Mouse (Mus musculus): Measurements from ENCODE around the gene Nfkbie.

The Nfkbie gene

DNA sequence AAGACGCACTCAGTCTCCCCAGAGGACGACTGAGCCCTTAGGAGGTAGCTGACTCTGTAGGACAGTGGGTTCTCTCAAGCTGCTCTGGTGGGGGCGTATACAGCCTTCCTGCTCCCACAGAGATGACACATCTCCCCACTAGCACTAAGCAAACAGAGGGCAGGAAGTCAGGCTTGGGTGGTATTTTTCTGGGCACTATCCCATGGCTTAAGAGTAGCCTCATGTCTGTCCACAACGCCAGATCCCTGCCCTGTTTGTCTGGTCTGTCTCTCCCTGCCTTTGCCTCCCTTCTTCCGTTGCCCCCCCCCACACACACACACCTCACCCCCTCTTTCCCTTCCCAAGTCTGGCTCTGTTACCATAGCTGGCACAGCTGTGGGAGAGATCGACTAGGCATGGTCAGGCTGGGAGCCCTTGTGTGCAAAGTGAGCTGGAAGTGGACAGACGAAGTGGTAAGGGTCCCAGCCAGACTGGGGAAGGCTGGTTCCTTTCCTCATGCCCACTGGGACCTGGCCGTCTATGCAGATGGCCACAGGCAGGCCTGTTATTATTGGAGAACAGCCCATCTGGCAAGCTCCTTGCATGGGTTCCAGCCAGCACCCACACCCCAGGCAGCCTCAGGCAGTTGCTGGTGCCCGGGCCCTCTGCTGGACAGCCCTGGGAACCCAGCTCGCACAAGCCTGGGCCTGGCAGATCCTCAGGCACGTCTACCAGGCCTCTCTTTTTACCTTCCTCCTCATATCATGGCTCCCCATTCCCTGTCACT lies 41.3 kb downstream of the Nfkbie start:
- peak; percentile 72 for DNase-seq (ENCODE audit: low read depth, low spot score)

DNA sequence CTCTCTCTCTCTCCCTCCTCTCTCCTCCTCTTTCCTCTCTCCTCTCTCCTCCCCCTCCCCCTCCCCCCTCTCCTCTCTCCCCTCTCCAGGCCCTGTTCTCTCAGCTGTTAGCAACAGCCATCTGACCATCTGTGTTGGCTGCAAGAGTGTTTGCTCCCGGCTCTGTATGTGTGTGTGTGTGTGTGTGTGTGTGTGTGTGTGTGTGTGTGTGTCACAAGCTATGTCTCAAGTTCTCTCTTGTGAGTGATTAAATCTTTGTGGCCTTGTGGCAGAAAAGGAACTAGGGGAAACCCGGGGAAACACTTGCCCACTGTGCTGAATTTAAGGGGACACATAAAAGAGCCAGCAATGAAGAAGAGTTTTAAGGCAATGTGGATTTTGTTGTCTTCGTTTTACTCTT lies 42.3 kb downstream of the Nfkbie start:
- peak; percentile 30 for DNase-seq (ENCODE audit: low read depth, low spot score)

DNA sequence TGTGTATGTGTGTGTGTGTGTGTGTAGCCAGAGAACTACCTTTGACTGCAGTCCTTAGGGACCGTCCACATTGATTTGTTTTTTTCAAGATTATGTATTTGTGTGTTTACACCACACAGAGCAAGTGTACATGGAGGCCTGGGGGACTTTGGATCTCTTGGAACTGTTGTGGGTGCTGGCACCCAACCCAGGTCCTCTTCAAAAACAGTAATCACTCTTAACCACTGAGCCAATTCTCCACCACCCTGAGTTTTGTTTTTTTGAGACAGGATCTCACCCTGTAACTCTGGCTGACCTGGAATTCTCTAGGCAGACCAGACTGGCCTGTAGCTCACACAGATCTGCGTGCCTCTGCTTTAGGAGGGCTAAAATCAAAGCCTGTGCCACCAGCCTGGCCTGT lies 42.9 kb downstream of the Nfkbie start:
- DNase-seq (ENCODE audit: low read depth, low spot score), result no peak

DNA sequence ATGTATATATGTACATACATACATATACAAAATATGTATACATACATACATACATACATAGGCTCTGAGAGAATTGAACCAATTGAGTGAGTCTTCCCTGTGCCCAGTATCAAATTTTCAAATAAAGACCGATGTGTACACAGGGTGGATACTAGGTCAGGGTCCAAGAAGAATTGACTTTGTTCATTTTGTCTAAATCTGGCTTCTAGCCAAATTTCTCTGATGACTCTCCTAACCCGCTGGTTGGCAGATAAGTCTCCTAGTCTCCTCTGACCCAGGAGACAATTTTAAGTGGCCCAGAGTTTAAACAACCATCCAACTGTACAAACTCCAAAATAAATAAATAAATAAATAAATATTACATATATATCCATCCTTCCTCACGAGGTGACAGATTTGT lies 43.4 kb downstream of the Nfkbie start:
- no peak for DNase-seq (ENCODE audit: low read depth, low spot score)

DNA sequence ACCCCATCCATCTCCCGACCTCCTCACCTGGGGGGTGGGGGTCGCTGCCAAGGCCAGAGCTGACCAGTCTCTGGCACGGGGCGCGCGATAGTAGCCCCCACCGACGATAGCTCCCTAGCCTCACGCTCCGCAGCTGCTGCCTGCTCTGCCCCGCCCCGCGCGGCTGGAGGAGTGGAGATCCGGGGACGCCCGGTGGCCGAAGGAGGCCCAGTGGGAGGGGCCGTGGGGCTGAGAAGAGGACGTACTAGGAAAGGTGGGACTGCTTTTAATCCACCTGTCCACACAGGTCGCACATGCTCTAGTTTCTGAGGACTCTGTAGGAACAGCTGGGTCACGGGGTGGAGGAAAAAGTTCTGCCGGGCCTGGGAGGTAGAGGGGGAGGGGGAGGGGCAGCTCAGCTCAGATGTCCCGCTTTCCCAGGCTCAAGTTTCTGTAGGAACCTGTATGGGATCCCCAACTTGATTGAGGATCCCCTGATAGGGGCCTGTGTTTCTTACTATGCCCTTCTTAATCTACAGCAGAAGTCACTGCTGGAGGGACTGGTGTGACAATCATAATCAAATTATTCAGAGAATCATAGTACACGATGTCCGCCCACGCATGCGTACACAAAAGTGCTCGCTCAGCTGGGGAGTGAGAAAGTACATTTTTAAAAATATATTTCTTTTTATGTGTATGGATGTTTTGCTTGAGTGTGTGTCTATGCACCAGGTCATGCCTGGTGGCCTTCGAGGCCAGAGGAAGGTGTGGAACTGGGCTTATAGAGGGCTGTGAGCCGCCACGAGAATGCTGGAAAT lies 44.1 kb downstream of the Nfkbie start, which contains the start of gene Slc29a1:
Slc29a1 (minus strand) TSS at position 161 of the 797 bp plus-strand sequence.
- DNase-seq (ENCODE audit: low read depth, low spot score), result no peak

DNA sequence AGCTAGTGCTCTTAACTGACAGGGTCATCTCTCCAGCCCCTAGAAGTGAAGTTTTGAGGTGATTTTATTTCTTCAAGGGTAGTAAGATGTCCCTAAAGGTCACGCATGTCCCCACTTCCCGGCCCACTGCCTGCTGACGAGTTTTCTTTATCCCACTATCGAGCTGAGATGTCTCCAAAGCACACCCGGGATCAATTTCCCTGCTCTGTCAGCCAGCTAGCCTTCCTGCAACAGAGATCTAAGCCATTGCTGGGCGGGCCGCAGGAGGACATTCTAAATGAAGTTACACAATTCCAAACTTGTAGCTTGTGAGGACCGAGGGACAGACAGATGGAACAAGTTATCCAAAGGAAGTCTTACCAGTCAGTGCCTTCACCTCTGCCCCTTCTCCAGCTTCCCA lies 44.8 kb downstream of the Nfkbie start:
- DNase-seq (ENCODE audit: low read depth, low spot score), result no peak

DNA sequence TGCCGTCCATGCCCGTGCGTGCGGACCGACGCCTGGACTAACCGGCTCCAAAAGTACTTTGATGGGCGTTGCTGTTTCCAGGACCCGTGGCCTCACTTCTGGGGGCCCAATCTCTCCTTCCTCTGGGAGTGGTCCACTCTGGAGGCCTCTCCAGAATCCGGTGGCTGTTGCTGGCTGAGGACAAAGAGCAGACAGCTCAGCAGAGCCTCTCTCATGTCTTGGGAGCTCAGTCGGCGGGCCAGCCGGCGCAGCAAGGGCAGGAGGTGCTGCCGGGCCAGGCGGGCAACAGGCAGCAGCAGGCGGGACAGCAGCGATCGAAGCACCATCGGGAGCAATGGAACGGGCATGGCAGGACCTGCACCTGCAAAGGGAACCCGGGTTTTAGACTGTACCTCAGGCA lies 45.8 kb downstream of the Nfkbie start:
- no peak for DNase-seq (ENCODE audit: low read depth, low spot score)

DNA sequence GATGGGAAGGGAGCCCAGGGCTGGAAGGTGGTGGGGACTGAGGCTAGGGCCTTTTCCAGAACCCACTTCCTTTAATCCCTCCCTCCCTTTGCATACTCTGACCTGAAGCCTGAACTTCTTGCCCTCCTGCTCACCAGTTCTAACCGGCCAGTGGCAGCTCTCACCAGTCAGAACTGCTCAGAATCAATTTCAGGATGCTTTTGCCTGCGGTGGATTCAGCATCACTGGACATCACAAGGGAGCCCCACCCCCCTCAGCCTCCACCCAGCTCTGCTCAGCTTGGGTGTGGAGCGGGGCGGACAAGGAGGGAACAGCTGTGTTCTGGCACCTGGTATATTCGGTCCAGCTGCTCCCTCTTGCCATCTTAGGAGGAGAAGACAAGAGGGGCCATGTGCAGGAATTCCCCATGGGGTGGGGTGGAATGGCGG lies 46.4 kb downstream of the Nfkbie start, which contains the start of gene Mymx:
Mymx (minus strand) TSS at position 226 of the 428 bp plus-strand sequence.
- DNase-seq (ENCODE audit: low read depth, low spot score), result no peak

DNA sequence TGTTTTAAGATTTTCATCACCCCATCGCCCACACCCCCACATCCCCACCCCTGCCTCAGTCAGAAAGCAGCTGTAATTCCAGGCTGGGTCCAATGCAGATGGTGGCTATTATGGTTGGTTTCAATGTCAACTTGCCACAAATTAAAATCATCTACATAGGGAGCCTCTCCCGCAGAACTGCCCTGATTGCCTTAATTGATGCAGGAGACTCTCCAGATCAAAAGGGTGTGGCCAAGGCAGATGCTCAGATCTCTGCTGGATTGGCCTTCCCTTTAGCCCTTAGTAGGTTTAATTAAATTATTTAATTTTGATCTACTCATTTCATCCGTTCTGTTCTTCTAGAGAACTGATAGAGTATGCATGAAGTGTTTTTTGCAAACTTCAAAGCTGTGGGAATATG lies 47.5 kb downstream of the Nfkbie start:
- DNase-seq (ENCODE audit: low read depth, low spot score), result no peak

DNA sequence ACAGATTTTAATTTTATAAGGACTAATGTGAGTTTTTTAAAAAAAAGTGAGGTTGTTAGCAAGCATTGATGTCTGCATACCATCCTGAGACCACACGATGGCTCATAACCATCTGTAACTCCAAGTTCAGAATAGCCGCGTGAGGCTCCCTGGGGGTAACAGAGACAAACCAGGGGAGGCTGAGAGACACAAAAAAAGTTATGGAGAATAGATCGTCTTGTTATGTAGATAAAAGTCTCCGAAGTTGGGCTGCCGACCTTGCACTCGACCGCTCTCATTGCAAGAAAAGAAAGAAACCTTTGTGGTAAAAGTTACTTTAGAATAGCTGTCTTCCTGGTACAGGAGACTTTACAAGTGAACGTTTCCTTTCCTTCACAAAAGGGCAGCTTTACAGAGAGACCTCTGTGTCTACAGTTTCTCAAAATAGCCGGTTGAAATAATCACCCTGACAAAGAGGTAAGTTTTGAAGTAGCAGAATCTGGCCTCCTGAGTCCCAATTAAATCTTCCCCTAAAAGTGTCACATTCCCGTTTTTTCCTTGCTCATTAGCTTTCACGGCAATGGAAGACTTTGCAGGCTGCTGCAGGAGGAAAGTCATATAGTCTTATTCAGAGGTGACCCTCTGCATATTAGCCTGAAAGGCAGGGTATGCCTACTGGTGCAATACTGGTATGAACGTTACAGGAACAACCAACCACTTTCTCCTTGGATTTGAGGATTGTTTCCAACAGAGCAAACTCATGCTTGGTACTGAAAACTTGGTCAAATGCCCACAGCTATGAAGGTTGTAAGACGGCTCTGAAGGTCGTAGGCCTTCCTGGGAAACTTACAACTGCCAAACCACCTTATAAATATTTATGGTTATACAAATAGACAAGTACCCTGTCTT lies 51.7 kb downstream of the Nfkbie start:
- DNase-seq (ENCODE audit: low read depth, low spot score), result no peak

DNA sequence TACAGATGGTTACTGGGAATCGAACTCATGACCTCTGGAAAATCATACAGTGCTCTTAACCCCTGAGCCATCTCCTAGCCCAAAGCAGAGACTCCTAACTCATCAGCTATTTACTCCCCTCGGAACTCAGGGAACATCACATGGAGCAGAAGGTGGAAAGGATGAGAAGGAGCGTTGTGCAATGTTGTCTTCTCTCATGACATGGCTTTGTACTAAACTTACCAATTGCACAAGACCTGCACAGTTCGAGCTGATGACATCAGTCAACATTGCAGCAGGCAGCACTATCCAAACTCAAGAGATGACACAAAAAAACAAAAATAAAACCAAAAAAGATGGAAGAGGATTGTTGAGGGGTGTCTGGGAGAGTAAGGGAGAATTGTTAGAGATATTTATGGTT lies 52.9 kb downstream of the Nfkbie start:
- DNase-seq (ENCODE audit: low read depth, low spot score), result no peak

DNA sequence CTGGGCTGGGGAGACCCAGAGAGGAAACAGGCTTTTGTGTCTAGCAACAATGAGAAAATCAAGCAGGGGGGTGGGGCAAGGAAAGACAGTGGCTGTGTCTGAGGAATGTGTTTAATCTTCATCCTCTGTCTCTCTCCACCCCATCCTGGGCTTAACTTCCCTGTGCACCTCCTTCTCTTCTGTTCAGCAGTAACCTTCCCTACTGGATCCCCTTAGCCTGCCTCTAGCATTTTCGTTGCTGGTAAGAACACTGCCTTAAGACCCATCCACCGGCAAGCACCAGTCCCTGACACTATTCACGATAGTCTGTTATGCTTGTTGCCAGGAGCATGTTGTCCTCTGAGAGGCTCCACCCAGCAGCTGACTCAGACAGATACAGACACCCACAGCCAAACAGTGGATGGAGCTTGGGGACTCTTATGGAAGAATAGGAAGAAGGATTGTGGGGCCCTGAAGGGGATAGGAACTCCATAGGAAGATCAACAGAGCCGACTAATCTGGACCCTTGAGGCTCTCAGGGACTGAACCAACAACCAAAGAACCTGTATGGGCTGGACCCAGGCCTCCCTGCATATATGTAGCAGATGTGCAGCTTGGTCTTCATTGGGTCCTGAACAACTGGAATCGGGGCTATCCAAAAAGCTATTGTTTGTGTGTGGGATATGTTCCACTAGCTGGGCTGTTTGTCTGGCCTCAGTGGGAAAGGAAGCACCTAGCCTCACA lies 54.8 kb downstream of the Nfkbie start:
- no peak for DNase-seq (ENCODE audit: low read depth, low spot score)

DNA sequence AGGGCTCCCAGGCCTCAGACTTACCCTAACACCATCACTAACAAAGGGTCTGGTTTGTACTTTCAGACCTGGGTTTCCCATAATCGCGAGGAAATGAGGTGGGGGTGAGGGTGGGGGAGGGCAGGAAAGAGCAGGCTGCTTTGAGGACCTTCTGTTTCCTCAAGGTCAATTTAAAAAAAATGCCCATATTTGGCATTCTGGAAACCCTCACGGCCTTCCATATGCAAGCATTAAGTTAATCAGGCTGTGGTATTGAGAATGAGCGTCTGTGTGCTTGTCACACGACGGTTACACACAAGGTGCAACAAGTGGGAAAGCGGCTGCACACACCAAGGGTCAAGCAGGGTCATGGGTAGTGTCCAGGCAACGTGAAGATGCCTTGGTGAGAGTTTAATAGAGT lies 56.5 kb downstream of the Nfkbie start:
- no peak for DNase-seq (ENCODE audit: low read depth, low spot score)

Data from CD4-positive, CD25-positive, alpha-beta regulatory T cell, adult 2 months (primary cell).